Mouse (Mus musculus) cerebellum, postnatal 14 days (tissue): ENCODE measurements around the gene Pigf.

Experiments used
- DNase-seq, 2 experiments: peaks; one replicate each; pipeline ENCODE4 v3.0.0; 2021; ENCODE audit warnings: mixed read lengths in 2 of 2

Pigf gene

GRCm38 (mm10) chr17:86966040-86966439 lies 59.2 kb downstream of the Pigf start:
- no peak for DNase-seq

- no peak for DNase-seq
Measured at GRCm38 (mm10) chr17:86965121-86965520, 60.1 kb downstream of the Pigf start.

GRCm38 (mm10) chr17:86964502-86964901 lies 60.7 kb downstream of the Pigf start:
- peak; percentile 75 to 78 for DNase-seq

GRCm38 (mm10) chr17:86964041-86964440 lies 61.2 kb downstream of the Pigf start:
- peak; percentile 32 to 52 for DNase-seq

GRCm38 (mm10) chr17:86963586-86963902 lies 61.7 kb downstream of the Pigf start:
- peak in 1 of 2 experiments; percentile 43 for DNase-seq

- peak; percentile 80 to 84 for DNase-seq
Measured at GRCm38 (mm10) chr17:86962894-86963585, 62.2 kb downstream of the Pigf start, which contains the start of gene Rhoq. Rhoq (plus strand) TSS chr17:86963082.

- peak; percentile 84 to 86 for DNase-seq
Measured at GRCm38 (mm10) chr17:86962297-86962893, 62.8 kb downstream of the Pigf start.

GRCm38 (mm10) chr17:86961301-86961841 lies 63.8 kb downstream of the Pigf start:
- DNase-seq = peak; percentile 12 to 40

GRCm38 (mm10) chr17:86957968-86958367 lies 67.2 kb downstream of the Pigf start:
- no peak for DNase-seq

GRCm38 (mm10) chr17:86957239-86957638 lies 68.0 kb downstream of the Pigf start:
- no peak for DNase-seq

GRCm38 (mm10) chr17:86948801-86949200 lies 76.4 kb downstream of the Pigf start:
- peak in 1 of 2 experiments; percentile 20 for DNase-seq

- DNase-seq = peak; percentile 86 to 88
Measured at GRCm38 (mm10) chr17:86947840-86948796, 77.1 kb downstream of the Pigf start, which contains the start of gene Atp6v1e2. Atp6v1e2 (minus strand) TSS chr17:86947897.
